Mouse (Mus musculus): Measurements from ENCODE around the gene Ints1. TPM values are rescaled to one million over a fixed set of nuclear protein-coding genes. Genes with fewer than 3 reads are reported as not detected.

Gene Ints1
- polyA plus RNA-seq, 1 experiment from 2014 or later, result 7.9 TPM

GRCm38 (mm10) chr5:139758096-139758495 lies 17.4 kb downstream of the Ints1 start:
- ATAC-seq (ENCODE audit: low FRiP score, low TSS enrichment) (no peak), DNase-seq (ENCODE audit: low spot score) (no peak)
- H3K4me2 ChIP-seq (replicated peaks; ENCODE audit: low read depth), result no peak overlapping the region
- peaks cover 45% of the 10 kb centered on the region for H3K36me3 ChIP-seq (ENCODE audit: control insufficient read depth, insufficient read depth, low read length)
- H3K27me3 ChIP-seq (ENCODE audit: control insufficient read depth, insufficient read depth, low read length), result no peaks in the 10 kb centered on the region
- H3K27ac ChIP-seq (replicated peaks), result no peak overlapping the region
- H3K9me3 ChIP-seq (ENCODE audit: control insufficient read depth, low read length), result no peaks in the 10 kb centered on the region
- no peak overlapping the region for H3K9ac ChIP-seq (ENCODE audit: low read length)
- WGBS, result 83% methylated on average over 16 of the region's 16 CpGs
- TF ChIP-seq CTCF (IDR thresholded peaks at IDR 0.05; ENCODE audit: low read depth) (no peak), EP300 (optimal IDR thresholded peaks at IDR 0.05) (no peak)
- no peaks in the 10 kb centered on the region for H3K4me1 ChIP-seq (replicated peaks; ENCODE audit: control insufficient read depth, insufficient read depth)
- H3K4me3 ChIP-seq (ENCODE audit: low read depth, low read length), result no peak overlapping the region

- Histone ChIP-seq H3K9me3 (ENCODE audit: control insufficient read depth, low read length) (no peaks in the 10 kb centered on the region), H3K4me2 (replicated peaks; ENCODE audit: low read depth) (no peak overlapping the region), H3K4me3 (ENCODE audit: low read depth, low read length) (no peak overlapping the region), H3K27me3 (ENCODE audit: control insufficient read depth, insufficient read depth, low read length) (no peaks in the 10 kb centered on the region), H3K9ac (ENCODE audit: low read length) (no peak overlapping the region), H3K36me3 (ENCODE audit: control insufficient read depth, insufficient read depth, low read length) (peaks cover 36% of the 10 kb centered on the region), H3K27ac (replicated peaks) (no peak overlapping the region), H3K4me1 (replicated peaks; ENCODE audit: control insufficient read depth, insufficient read depth) (no peaks in the 10 kb centered on the region)
- TF ChIP-seq CTCF (IDR thresholded peaks at IDR 0.05; ENCODE audit: low read depth) (no peak), EP300 (optimal IDR thresholded peaks at IDR 0.05) (no peak)
- 88% methylated on average over 2 of the region's 2 CpGs for WGBS
- no peak for ATAC-seq (ENCODE audit: low FRiP score, low TSS enrichment)
- DNase-seq (ENCODE audit: low spot score), result no peak
These were observed 18.9 kb downstream of the Ints1 start for GRCm38 (mm10) chr5:139756586-139756985.

- ATAC-seq (ENCODE audit: low FRiP score, low TSS enrichment) (no peak), DNase-seq (ENCODE audit: low spot score) (no peak)
- Histone ChIP-seq H3K27me3 (ENCODE audit: control insufficient read depth, insufficient read depth, low read length) (no peaks in the 10 kb centered on the region), H3K36me3 (ENCODE audit: control insufficient read depth, insufficient read depth, low read length) (peaks cover 39% of the 10 kb centered on the region), H3K4me3 (ENCODE audit: low read depth, low read length) (no peak overlapping the region), H3K4me1 (replicated peaks; ENCODE audit: control insufficient read depth, insufficient read depth) (no peaks in the 10 kb centered on the region), H3K9me3 (ENCODE audit: control insufficient read depth, low read length) (no peaks in the 10 kb centered on the region), H3K27ac (replicated peaks) (no peak overlapping the region), H3K9ac (ENCODE audit: low read length) (no peak overlapping the region), H3K4me2 (replicated peaks; ENCODE audit: low read depth) (no peak overlapping the region)
- WGBS, result 85% methylated on average over 12 of the region's 12 CpGs
- TF ChIP-seq EP300 (optimal IDR thresholded peaks at IDR 0.05) (no peak), CTCF (IDR thresholded peaks at IDR 0.05; ENCODE audit: low read depth) (no peak)
These were observed 19.3 kb downstream of the Ints1 start for GRCm38 (mm10) chr5:139756135-139756534.

- Histone ChIP-seq H3K36me3 (ENCODE audit: control insufficient read depth, insufficient read depth, low read length) (peaks cover 34% of the 10 kb centered on the region), H3K9me3 (ENCODE audit: control insufficient read depth, low read length) (no peaks in the 10 kb centered on the region), H3K4me3 (ENCODE audit: low read depth, low read length) (no peak overlapping the region), H3K27me3 (ENCODE audit: control insufficient read depth, insufficient read depth, low read length) (no peaks in the 10 kb centered on the region), H3K9ac (ENCODE audit: low read length) (no peak overlapping the region), H3K4me2 (replicated peaks; ENCODE audit: low read depth) (no peak overlapping the region), H3K4me1 (replicated peaks; ENCODE audit: control insufficient read depth, insufficient read depth) (no peaks in the 10 kb centered on the region), H3K27ac (replicated peaks) (no peak overlapping the region)
- DNase-seq (ENCODE audit: low spot score) (peak; percentile 70), ATAC-seq (ENCODE audit: low FRiP score, low TSS enrichment) (no peak)
- 24% methylated on average over 12 of the region's 12 CpGs for WGBS
- TF ChIP-seq CTCF (IDR thresholded peaks at IDR 0.05; ENCODE audit: low read depth) (peak; percentile 84), EP300 (optimal IDR thresholded peaks at IDR 0.05) (no peak)
These were observed 20.7 kb downstream of the Ints1 start for GRCm38 (mm10) chr5:139754753-139755152.

DNA sequence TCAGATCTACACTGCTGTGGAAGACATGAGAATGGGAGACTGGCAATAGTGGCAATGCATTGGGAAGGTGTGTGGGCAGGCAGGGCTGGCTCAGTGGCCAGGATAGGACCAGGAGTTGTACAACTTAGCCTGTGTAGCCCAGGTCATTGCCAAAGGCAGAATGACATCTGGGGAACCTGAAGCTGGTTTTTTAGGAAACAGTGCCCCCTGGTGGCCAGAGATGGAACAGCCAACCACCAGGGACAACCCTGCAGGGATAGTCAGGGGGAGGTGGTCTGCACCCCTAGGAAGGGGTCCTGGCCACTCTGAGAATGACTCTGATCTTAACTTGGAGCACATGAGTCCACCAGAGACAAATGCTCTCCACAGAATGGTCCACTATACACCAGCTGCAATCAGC lies 24.9 kb downstream of the Ints1 start:
- Histone ChIP-seq H3K27ac (replicated peaks) (no peak overlapping the region), H3K27me3 (ENCODE audit: control insufficient read depth, insufficient read depth, low read length) (no peaks in the 10 kb centered on the region), H3K4me3 (ENCODE audit: low read depth, low read length) (no peak overlapping the region), H3K9me3 (ENCODE audit: control insufficient read depth, low read length) (no peaks in the 10 kb centered on the region), H3K36me3 (ENCODE audit: control insufficient read depth, insufficient read depth, low read length) (peaks cover 8% of the 10 kb centered on the region), H3K4me2 (replicated peaks; ENCODE audit: low read depth) (no peak overlapping the region), H3K9ac (ENCODE audit: low read length) (no peak overlapping the region), H3K4me1 (replicated peaks; ENCODE audit: control insufficient read depth, insufficient read depth) (no peaks in the 10 kb centered on the region)
- DNase-seq (ENCODE audit: low spot score) (peak; percentile 75), ATAC-seq (ENCODE audit: low FRiP score, low TSS enrichment) (no peak)
- TF ChIP-seq CTCF (IDR thresholded peaks at IDR 0.05; ENCODE audit: low read depth) (peak; percentile 95), EP300 (optimal IDR thresholded peaks at IDR 0.05) (no peak)

DNA sequence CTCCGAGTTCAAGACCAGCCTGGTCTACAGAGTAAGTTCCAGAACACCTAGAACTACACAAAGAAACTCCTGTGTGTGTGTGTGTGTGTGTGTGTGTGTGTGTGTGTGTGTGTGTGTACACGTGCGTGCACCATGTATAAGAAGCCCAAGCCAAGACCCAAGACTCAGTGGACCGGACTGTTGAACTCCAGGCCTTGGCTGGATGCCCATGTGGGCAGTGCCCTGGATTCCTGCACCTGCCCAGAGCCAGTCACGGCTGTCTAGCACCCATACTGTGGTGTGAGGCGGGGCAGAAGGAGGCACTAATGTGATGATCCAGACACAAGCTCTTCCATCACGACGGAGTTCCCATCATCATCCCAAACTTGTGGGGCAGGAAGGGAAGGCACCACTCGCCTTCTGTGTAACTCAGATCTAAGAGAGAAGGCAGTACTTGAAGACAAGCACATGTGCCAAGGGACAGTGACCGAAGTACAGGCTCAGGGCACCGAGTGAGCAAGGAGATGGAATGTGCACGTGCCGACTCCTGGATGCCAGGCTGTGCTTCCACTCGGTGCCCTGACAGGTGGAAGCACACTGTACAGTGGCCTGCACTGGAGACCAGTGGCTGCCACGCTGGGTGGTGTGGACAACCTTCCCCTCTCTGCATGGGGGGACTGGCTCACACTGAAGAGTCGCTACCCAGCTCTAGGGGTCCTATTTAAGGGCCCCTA lies 25.9 kb downstream of the Ints1 start:
- TF ChIP-seq CTCF (IDR thresholded peaks at IDR 0.05; ENCODE audit: low read depth), result no peak
- no peak for TF ChIP-seq EP300 (optimal IDR thresholded peaks at IDR 0.05)
- Histone ChIP-seq H3K4me2 (replicated peaks; ENCODE audit: low read depth) (no peak overlapping the region), H3K4me1 (replicated peaks; ENCODE audit: control insufficient read depth, insufficient read depth) (no peaks in the 10 kb centered on the region), H3K36me3 (ENCODE audit: control insufficient read depth, insufficient read depth, low read length) (peaks cover 8% of the 10 kb centered on the region), H3K27ac (replicated peaks) (no peak overlapping the region), H3K27me3 (ENCODE audit: control insufficient read depth, insufficient read depth, low read length) (no peaks in the 10 kb centered on the region), H3K9ac (ENCODE audit: low read length) (no peak overlapping the region), H3K9me3 (ENCODE audit: control insufficient read depth, low read length) (no peaks in the 10 kb centered on the region), H3K4me3 (ENCODE audit: low read depth, low read length) (no peak overlapping the region)
- WGBS, result 81% methylated on average over 16 of the region's 16 CpGs
- ATAC-seq (ENCODE audit: low FRiP score, low TSS enrichment) (no peak), DNase-seq (ENCODE audit: low spot score) (peak; percentile 46)

All from stomach, postnatal 0 days (tissue).